Mouse (Mus musculus) embryonic fibroblast, embryonic 13.5 days (primary cell): ENCODE measurements around the gene Sun2. TPM values are rescaled to one million over a fixed set of nuclear protein-coding genes. Genes with fewer than 3 reads are reported as not detected.

Source experiments
- H3K27ac ChIP-seq: 2 replicates; pipeline ENCODE4 v1.5.1; 2012; ENCODE audit warnings: low read length, control low read depth, inconsistent platforms; ENCODE audit not compliant: insufficient read depth
- H3K4me1 ChIP-seq: 2 replicates; pipeline ENCODE4 v1.6.1; 2011; ENCODE audit warnings: low read length; ENCODE audit not compliant: control insufficient read depth, insufficient read depth
- H3K4me3 ChIP-seq: 2 replicates; pipeline ENCODE4 v1.5.1; 2011; ENCODE audit warnings: mild to moderate bottlenecking, control low read depth, low read length; ENCODE audit not compliant: insufficient read depth
- CTCF ChIP-seq: IDR thresholded peaks from 2 replicates; pipeline ENCODE4 v1.5.1; 2011; ENCODE audit warnings: mild to moderate bottlenecking, control low read depth, low read length, moderate library complexity, borderline replicate concordance; ENCODE audit not compliant: insufficient read depth
- POLR2A ChIP-seq: IDR thresholded peaks from 2 replicates; pipeline ENCODE4 v1.6.1; 2011; ENCODE audit warnings: low read depth, mild to moderate bottlenecking, control low read depth, low read length, moderate library complexity
- polyA plus RNA-seq: library from polyadenylated mRNA; stranded (reverse); fragments of >200 nt; gene quantifications from 2 replicates; pipeline ENCODE4 v1.2.4, GENCODE M21; 2011; ENCODE audit warnings: low read depth; ENCODE audit not compliant: missing spikeins, insufficient read length

The Sun2 gene
- polyA plus RNA-seq, 1 experiment, result 43.3 TPM

GRCm38 (mm10) chr15:79688268-79688956, 53.9 kb downstream of the Sun2 start:
- TF ChIP-seq POLR2A (no peak), CTCF (no peak)
- Histone ChIP-seq H3K27ac (peak overlapping the region; percentile 77), H3K4me1 (peaks cover 6% of the 10 kb centered on the region), H3K4me3 (peak overlapping the region; percentile 73)

DNA sequence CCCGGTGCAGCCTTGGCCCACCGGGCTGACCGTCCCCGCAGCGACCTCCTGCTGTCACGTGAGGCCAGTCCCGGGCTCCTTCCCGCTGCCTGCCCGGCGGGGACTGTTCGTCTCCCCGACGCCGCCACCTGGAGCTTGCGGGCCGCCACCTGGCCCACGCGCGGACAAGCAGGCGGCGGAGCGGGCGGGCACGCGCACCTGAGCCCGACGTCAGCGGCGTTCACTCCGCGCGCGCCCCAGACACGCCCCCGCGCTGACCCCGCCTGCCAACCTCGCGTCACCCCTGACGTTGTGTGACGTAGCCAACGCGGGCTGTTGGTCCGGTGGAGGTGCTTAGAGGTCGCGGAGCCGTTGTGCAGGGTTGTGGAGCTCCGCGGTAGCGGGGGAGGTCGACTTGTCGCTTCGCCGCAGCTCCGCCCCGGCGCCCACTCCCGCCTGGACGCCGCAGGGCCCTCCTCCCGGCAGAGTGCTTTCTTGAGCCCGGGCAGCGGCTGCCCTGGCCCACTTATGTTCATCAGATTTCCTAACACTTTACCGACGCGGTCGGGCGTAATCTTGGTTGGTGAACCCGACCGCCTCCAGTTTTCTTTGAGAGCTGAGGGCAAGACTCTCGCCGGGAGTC, 54.6 kb downstream of the Sun2 start, which contains the start of gene Josd1:
Gene Josd1 (minus strand): TSS at position 274 of the 622 bp plus-strand sequence.
- peak within 1 kb of the TSS; percentile 77 for H3K27ac ChIP-seq
- peaks cover 6% of the 10 kb centered on the region for H3K4me1 ChIP-seq
- peak within 1 kb of the TSS; percentile 73 for H3K4me3 ChIP-seq
- no peak for TF ChIP-seq CTCF
- peak; percentile 87 for TF ChIP-seq POLR2A

DNA sequence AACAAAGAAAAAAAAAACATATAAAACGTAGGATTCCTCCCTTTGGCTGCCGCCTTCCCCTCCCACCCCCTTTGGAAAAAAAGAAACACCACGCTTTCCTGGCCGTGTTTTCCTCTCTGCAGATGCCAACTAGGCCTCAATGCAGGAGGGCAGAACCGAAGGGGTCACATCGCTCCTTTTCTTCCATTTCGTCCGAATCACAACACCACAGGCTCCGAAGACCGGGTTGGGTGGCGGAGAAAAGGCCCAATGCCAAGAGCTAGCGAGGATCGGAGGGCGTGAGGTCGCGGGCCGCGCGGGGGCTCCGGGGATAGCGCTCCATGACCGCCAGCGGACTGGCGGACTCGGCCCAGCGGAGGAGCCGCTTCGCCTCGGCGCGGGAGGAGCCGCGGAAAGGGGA, 55.2 kb downstream of the Sun2 start:
- peak overlapping the region; percentile 73 for H3K4me3 ChIP-seq
- peak overlapping the region; percentile 77 for H3K27ac ChIP-seq
- TF ChIP-seq CTCF (no peak), POLR2A (peak; percentile 40; the same call in 1 of the 2 replicates)
- peaks cover 6% of the 10 kb centered on the region for H3K4me1 ChIP-seq

GRCm38 (mm10) chr15:79686046-79686869, 56.1 kb downstream of the Sun2 start:
- Histone ChIP-seq H3K4me1 (peaks cover 6% of the 10 kb centered on the region), H3K27ac (no peak overlapping the region), H3K4me3 (peak overlapping the region; percentile 73)
- TF ChIP-seq POLR2A (no peak), CTCF (no peak)

GRCm38 (mm10) chr15:79685141-79685641, 57.1 kb downstream of the Sun2 start:
- TF ChIP-seq CTCF, result no peak
- TF ChIP-seq POLR2A, result no peak
- Histone ChIP-seq H3K27ac (no peak overlapping the region), H3K4me3 (peak overlapping the region; percentile 73), H3K4me1 (peaks cover 6% of the 10 kb centered on the region)

GRCm38 (mm10) chr15:79684616-79685015, 57.7 kb downstream of the Sun2 start:
- H3K27ac ChIP-seq, result 0 out of 2 replicates have a peak overlapping the region, but pooled peaks have one; percentile 55
- peaks cover 6% of the 10 kb centered on the region; the same call in 1 of the 2 replicates for H3K4me1 ChIP-seq
- TF ChIP-seq CTCF, result no peak
- TF ChIP-seq POLR2A, result no peak
- H3K4me3 ChIP-seq, result peak overlapping the region; percentile 73

DNA sequence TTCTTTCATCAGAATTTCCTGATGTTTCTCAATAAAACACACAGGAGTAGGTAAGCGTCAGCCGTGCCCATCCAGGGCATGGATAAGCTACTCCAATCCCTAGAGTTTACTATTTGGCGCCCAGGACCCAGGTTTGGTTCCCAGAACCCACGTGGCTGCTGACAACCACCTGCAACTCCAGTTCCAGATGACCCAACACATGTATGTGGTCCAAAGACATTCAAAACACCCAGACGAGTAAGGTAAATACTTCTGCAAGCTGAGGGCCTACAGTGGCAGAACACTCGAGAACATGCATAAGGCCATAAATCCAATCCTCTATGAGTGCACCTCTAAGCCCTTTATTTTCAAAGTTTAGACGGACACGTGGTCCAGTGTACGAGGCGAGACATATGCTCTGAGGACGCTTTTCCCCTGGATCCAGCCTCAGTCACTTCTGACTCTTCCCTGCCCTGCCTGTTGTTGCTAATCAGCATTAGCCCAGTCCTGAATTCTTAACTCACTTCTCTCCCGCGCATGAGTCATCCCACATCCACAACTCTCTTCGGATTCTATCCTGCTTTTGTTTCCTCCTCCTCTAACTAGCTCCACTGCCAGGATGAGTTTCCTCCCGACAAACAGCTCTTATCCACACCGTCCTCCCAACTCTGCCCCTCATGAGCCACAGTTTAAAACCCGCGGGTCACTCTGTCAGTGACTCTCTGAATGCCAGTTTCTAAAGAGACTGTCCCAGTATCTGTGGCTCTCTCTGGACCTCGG, 58.5 kb downstream of the Sun2 start:
- TF ChIP-seq CTCF (no peak), POLR2A (no peak)
- Histone ChIP-seq H3K4me3 (peak overlapping the region; percentile 26; the same call in 1 of the 2 replicates), H3K27ac (peak overlapping the region; percentile 55), H3K4me1 (peaks cover 6% of the 10 kb centered on the region; the same call in 1 of the 2 replicates)

DNA sequence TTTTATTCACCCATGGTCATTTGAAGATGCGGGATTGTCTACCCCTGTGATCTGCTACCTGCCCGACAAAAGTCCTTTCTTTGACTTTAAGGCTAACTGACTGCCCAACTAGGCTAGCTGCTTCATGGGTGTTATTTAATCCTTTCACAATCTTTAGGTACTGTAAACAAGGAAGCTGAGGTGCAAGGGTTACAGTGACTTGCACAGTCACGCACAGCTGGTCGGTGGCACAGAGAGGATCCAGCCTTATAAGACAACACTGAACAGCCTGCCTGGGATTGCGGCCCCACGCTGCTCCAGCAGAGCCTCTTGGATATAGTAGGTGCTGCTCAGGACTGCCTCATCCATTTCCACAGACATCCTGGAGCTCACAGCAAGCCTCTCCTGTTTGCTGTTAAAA, 59.2 kb downstream of the Sun2 start:
- no peak for TF ChIP-seq CTCF
- TF ChIP-seq POLR2A, result no peak
- no peak overlapping the region for H3K4me3 ChIP-seq
- H3K27ac ChIP-seq, result no peak overlapping the region
- peaks cover 6% of the 10 kb centered on the region; the same call in 1 of the 2 replicates for H3K4me1 ChIP-seq

- H3K4me3 ChIP-seq, result no peak overlapping the region
- no peak overlapping the region for H3K27ac ChIP-seq
- TF ChIP-seq CTCF, result no peak
- no peak for TF ChIP-seq POLR2A
- H3K4me1 ChIP-seq, result peaks cover 6% of the 10 kb centered on the region; the same call in 1 of the 2 replicates
These were observed 60.4 kb downstream of the Sun2 start for GRCm38 (mm10) chr15:79681973-79682372.
